Mouse (Mus musculus) heart, embryonic 15.5 days (tissue): ENCODE measurements around the gene Slc25a18. TPM values are rescaled to one million over a fixed set of nuclear protein-coding genes. Genes with fewer than 3 reads are reported as not detected.

ENCODE experiments used
- ATAC-seq: fragments of 200-750 bp; cut with Nextera tagmentation; replicated peaks from 2 replicates; pipeline ENCODE4 v1.8.0; 2017; ENCODE audit warnings: low read depth, moderate TSS enrichment; ENCODE audit not compliant: insufficient number of reproducible peaks, insufficient read depth, low FRiP score
- H3K27ac ChIP-seq: fragments of 300-500 bp; sonication (generic); 2 replicates; pipeline ENCODE4 v1.5.1; 2015; ENCODE audit warnings: mild to moderate bottlenecking, inconsistent platforms
- H3K27me3 ChIP-seq: fragments of 300-500 bp; sonication (generic); 2 replicates; pipeline ENCODE4 v1.6.1; 2015; ENCODE audit warnings: inconsistent platforms
- H3K36me3 ChIP-seq: fragments of 300-500 bp; sonication (generic); 2 replicates; pipeline ENCODE4 v1.6.1; 2015; ENCODE audit warnings: mild to moderate bottlenecking, inconsistent platforms
- H3K4me1 ChIP-seq: fragments of 300-500 bp; sonication (generic); replicated peaks from 2 replicates; pipeline ENCODE4 v1.6.1; 2015; ENCODE audit warnings: inconsistent platforms
- H3K4me2 ChIP-seq: fragments of 300-500 bp; sonication (generic); 2 replicates; pipeline ENCODE4 v1.6.1; 2015; ENCODE audit warnings: inconsistent platforms, mild to moderate bottlenecking, moderate library complexity
- H3K4me3 ChIP-seq: fragments of 300-500 bp; sonication (generic); 2 replicates; pipeline ENCODE4 v1.5.1; 2015; ENCODE audit warnings: mild to moderate bottlenecking, inconsistent platforms
- H3K9ac ChIP-seq: fragments of 300-500 bp; sonication (generic); 2 replicates; pipeline ENCODE4 v1.6.1; 2015; ENCODE audit warnings: mild to moderate bottlenecking, inconsistent platforms
- H3K9me3 ChIP-seq: fragments of 300-500 bp; sonication (generic); replicated peaks from 2 replicates; pipeline ENCODE4 v1.6.1; 2016; ENCODE audit warnings: inconsistent platforms
- WGBS: fragments of 180-500 bp; shearing (Covaris S2); methylation state at CpG from one replicate; pipeline ENCODE4 v1.1.7; 2015; ENCODE audit warnings: mixed read lengths; 5-methylcytosine and 5-hydroxymethylcytosine counted together
- polyA plus RNA-seq: library from polyadenylated mRNA; unstranded; fragments of >200 nt; fragmentation: Nextera tagmentation; extraction: Ambion mirVana; gene quantifications from 2 replicates; pipeline ENCODE4 v1.2.1, GENCODE M21; 2015

Gene Slc25a18
- polyA plus RNA-seq, 1 experiment from 2014 or later = 0.09 TPM

- Histone ChIP-seq H3K4me3 (no peak overlapping the region), H3K27ac (no peak overlapping the region), H3K4me1 (peaks cover 4% of the 10 kb centered on the region; the same call in 1 of the 2 replicates), H3K27me3 (no peaks in the 10 kb centered on the region), H3K4me2 (no peak overlapping the region), H3K9ac (no peak overlapping the region), H3K36me3 (no peaks in the 10 kb centered on the region), H3K9me3 (no peaks in the 10 kb centered on the region)
- 50% methylated on average over 3 of the region's 3 CpGs for WGBS
- no peak for ATAC-seq
Measured at GRCm38 (mm10) chr6:120776286-120776685, 2.9 kb downstream of the Slc25a18 start.

GRCm38 (mm10) chr6:120777533-120777932 lies 4.2 kb downstream of the Slc25a18 start:
- no peak overlapping the region for H3K4me2 ChIP-seq
- H3K27me3 ChIP-seq = no peaks in the 10 kb centered on the region
- no peak overlapping the region for H3K4me3 ChIP-seq
- H3K9me3 ChIP-seq = no peaks in the 10 kb centered on the region
- WGBS = 77% methylated on average over 9 of the region's 9 CpGs
- no peak overlapping the region for H3K9ac ChIP-seq
- no peaks in the 10 kb centered on the region for H3K36me3 ChIP-seq
- H3K27ac ChIP-seq = no peak overlapping the region
- H3K4me1 ChIP-seq = peaks cover 4% of the 10 kb centered on the region; the same call in 1 of the 2 replicates
- no peak for ATAC-seq

- Histone ChIP-seq H3K9me3 (no peaks in the 10 kb centered on the region), H3K27me3 (no peaks in the 10 kb centered on the region), H3K4me3 (no peak overlapping the region), H3K27ac (no peak overlapping the region), H3K4me2 (no peak overlapping the region), H3K9ac (no peak overlapping the region), H3K36me3 (no peaks in the 10 kb centered on the region), H3K4me1 (peaks cover 4% of the 10 kb centered on the region; the same call in 1 of the 2 replicates)
- no peak for ATAC-seq
- WGBS = 48% methylated on average over 3 of the region's 3 CpGs
Measured at GRCm38 (mm10) chr6:120778226-120778625, 4.8 kb downstream of the Slc25a18 start.

GRCm38 (mm10) chr6:120782948-120783347 lies 9.6 kb downstream of the Slc25a18 start:
- H3K9me3 ChIP-seq = no peaks in the 10 kb centered on the region
- peaks cover 3% of the 10 kb centered on the region; the same call in 1 of the 2 replicates for H3K4me1 ChIP-seq
- ATAC-seq = no peak
- H3K27ac ChIP-seq = no peak overlapping the region
- no peak overlapping the region for H3K9ac ChIP-seq
- no peaks in the 10 kb centered on the region for H3K36me3 ChIP-seq
- 71% methylated on average over 2 of the region's 2 CpGs for WGBS
- H3K4me2 ChIP-seq = no peak overlapping the region
- H3K27me3 ChIP-seq = no peaks in the 10 kb centered on the region
- no peak overlapping the region for H3K4me3 ChIP-seq

GRCm38 (mm10) chr6:120784351-120784750 lies 11.0 kb downstream of the Slc25a18 start:
- H3K4me1 ChIP-seq = no peaks in the 10 kb centered on the region
- no peak overlapping the region for H3K27ac ChIP-seq
- no peak for ATAC-seq

GRCm38 (mm10) chr6:120788068-120788607 lies 14.8 kb downstream of the Slc25a18 start:
- H3K4me2 ChIP-seq = no peak overlapping the region
- H3K9me3 ChIP-seq = no peaks in the 10 kb centered on the region
- peaks cover 11% of the 10 kb centered on the region; the same call in 1 of the 2 replicates for H3K36me3 ChIP-seq
- no peaks in the 10 kb centered on the region for H3K27me3 ChIP-seq
- no peak overlapping the region for H3K27ac ChIP-seq
- H3K9ac ChIP-seq = no peak overlapping the region
- 80% methylated on average over 5 of the region's 5 CpGs for WGBS
- ATAC-seq = no peak
- no peaks in the 10 kb centered on the region for H3K4me1 ChIP-seq
- H3K4me3 ChIP-seq = no peak overlapping the region

More at GRCm38 (mm10) chr6:120784351-120784750, 11.0 kb downstream of the Slc25a18 start:
- H3K9ac ChIP-seq = no peak overlapping the region
- WGBS = 67% methylated on average over 7 of the region's 7 CpGs
- no peak overlapping the region for H3K4me2 ChIP-seq
- no peaks in the 10 kb centered on the region for H3K36me3 ChIP-seq
- H3K27me3 ChIP-seq = no peaks in the 10 kb centered on the region
- no peaks in the 10 kb centered on the region for H3K9me3 ChIP-seq
- H3K4me3 ChIP-seq = no peak overlapping the region

GRCm38 (mm10) chr6:120788904-120789303 lies 15.5 kb downstream of the Slc25a18 start:
- Histone ChIP-seq H3K27me3 (no peaks in the 10 kb centered on the region), H3K4me1 (no peaks in the 10 kb centered on the region), H3K4me2 (no peak overlapping the region), H3K27ac (no peak overlapping the region), H3K36me3 (peaks cover 19% of the 10 kb centered on the region; the same call in 1 of the 2 replicates), H3K9ac (no peak overlapping the region), H3K9me3 (no peaks in the 10 kb centered on the region), H3K4me3 (no peak overlapping the region)
- ATAC-seq = no peak

- Histone ChIP-seq H3K9me3 (no peaks in the 10 kb centered on the region), H3K4me2 (no peak overlapping the region), H3K9ac (no peak overlapping the region), H3K4me3 (no peak overlapping the region), H3K36me3 (peaks cover 31% of the 10 kb centered on the region; the same call in 1 of the 2 replicates), H3K27ac (no peak overlapping the region), H3K4me1 (no peaks in the 10 kb centered on the region), H3K27me3 (no peaks in the 10 kb centered on the region)
- WGBS = 67% methylated on average over 11 of the region's 11 CpGs
- ATAC-seq = no peak
Measured at GRCm38 (mm10) chr6:120790153-120790552, 16.8 kb downstream of the Slc25a18 start.

- 73% methylated on average over 5 of the region's 5 CpGs for WGBS
- H3K36me3 ChIP-seq = peaks cover 37% of the 10 kb centered on the region; the same call in 1 of the 2 replicates
- H3K27me3 ChIP-seq = no peaks in the 10 kb centered on the region
- no peak overlapping the region for H3K9ac ChIP-seq
- ATAC-seq = no peak
- H3K4me2 ChIP-seq = no peak overlapping the region
- H3K27ac ChIP-seq = no peak overlapping the region
- no peaks in the 10 kb centered on the region for H3K9me3 ChIP-seq
- H3K4me1 ChIP-seq = no peaks in the 10 kb centered on the region
- no peak overlapping the region for H3K4me3 ChIP-seq
Measured at GRCm38 (mm10) chr6:120790717-120791116, 17.3 kb downstream of the Slc25a18 start.

GRCm38 (mm10) chr6:120792947-120793346 lies 19.6 kb downstream of the Slc25a18 start:
- no peak for ATAC-seq
- Histone ChIP-seq H3K9me3 (no peaks in the 10 kb centered on the region), H3K27me3 (no peaks in the 10 kb centered on the region), H3K4me1 (no peaks in the 10 kb centered on the region), H3K27ac (no peak overlapping the region), H3K4me3 (no peak overlapping the region), H3K9ac (no peak overlapping the region), H3K36me3 (peaks cover 58% of the 10 kb centered on the region), H3K4me2 (no peak overlapping the region)
- 88% methylated on average over 8 of the region's 8 CpGs for WGBS

- no peaks in the 10 kb centered on the region for H3K9me3 ChIP-seq
- 60% methylated on average over 5 of the region's 5 CpGs for WGBS
- H3K36me3 ChIP-seq = peaks cover 82% of the 10 kb centered on the region
- no peak overlapping the region for H3K4me3 ChIP-seq
- no peak overlapping the region for H3K9ac ChIP-seq
- ATAC-seq = no peak
- no peak overlapping the region for H3K27ac ChIP-seq
- no peak overlapping the region for H3K4me2 ChIP-seq
- no peaks in the 10 kb centered on the region for H3K4me1 ChIP-seq
- H3K27me3 ChIP-seq = no peaks in the 10 kb centered on the region
Measured at GRCm38 (mm10) chr6:120795422-120796086, 22.2 kb downstream of the Slc25a18 start.

GRCm38 (mm10) chr6:120796111-120796510 lies 22.7 kb downstream of the Slc25a18 start:
- Histone ChIP-seq H3K9me3 (no peaks in the 10 kb centered on the region), H3K4me3 (no peak overlapping the region), H3K4me2 (no peak overlapping the region), H3K36me3 (peaks cover 87% of the 10 kb centered on the region), H3K9ac (no peak overlapping the region), H3K27ac (no peak overlapping the region), H3K4me1 (no peaks in the 10 kb centered on the region), H3K27me3 (no peaks in the 10 kb centered on the region)
- 80% methylated on average over 2 of the region's 2 CpGs for WGBS
- no peak for ATAC-seq
